10 mouse cellular contexts compared by ENCODE assay signal in the genomic region with DNA sequence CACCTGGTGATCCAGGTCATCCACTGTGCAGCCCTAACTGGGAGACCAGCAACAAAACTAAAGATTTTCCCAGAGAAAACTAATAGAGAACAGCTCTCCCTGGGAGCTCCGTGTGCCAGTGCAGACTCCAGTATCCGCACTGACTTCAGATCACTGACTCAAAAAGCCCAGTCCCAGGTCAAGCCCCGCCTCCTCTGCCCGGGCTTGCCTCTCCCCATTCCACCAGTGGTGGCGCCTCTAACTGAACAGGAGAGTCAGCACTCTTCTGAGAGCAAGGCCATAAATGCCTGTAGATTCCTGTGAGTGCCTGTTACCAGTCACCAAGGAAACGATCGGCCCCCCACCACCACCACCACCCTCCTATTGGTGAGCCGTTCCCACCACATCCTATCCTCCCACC. TPM values are rescaled to one million over a fixed set of nuclear protein-coding genes. Genes with fewer than 3 reads are reported as not detected.
DNase-seq lines count a peak whose midpoint lies in the region; ATAC-seq and TF ChIP-seq lines count a peak whose summit lies in the region.
"Had no signal": no experiment of that assay in that cellular context is flagged by ENCODE, and none has a peak within 500 bp of the region (broad histone marks: within the 10 kb centered on the region; RNA-seq: fewer than 3 reads in every experiment).

No protein-coding gene starts in this region.

- ATAC-seq in midbrain, postnatal 0 days (ENCODE audit: low FRiP score) = no peak
- ATAC-seq in midbrain, embryonic 15.5 days (replicated peaks) = no peak
- peak; percentile 55 to 66; a peak in 3 of 4 replicates for ATAC-seq in hematopoietic stem cell, adult 5-6 weeks (replicated peaks in 1 of 2; ENCODE audit: insufficient read depth in 1 of 2, low FRiP score in 2 of 2, low TSS enrichment in 1 of 2, low read depth in 1 of 2, poor library complexity in 2 of 2, severe bottlenecking in 2 of 2)

- intact Hi-C loops in heart, adult 2 months (cut with DNase I) = loop anchor here (10.0 kb wide), 2 partner anchors 440 to 1240 kb away; no protein-coding TSS in a partner anchor

- no peak for TF ChIP-seq POLR2A in heart, adult 2 months (IDR thresholded peaks at IDR 0.05; ENCODE audit: insufficient read depth, low read depth, low read length)

- no peak for DNase-seq in heart, adult 2 months
- DNase-seq in heart, embryonic 10.5 days (ENCODE audit: low spot score) = no peak
- peak; percentile 22 for DNase-seq in midbrain, postnatal 0 days (ENCODE audit: low spot score)
- peak; percentile 21 for DNase-seq in thymus, postnatal 25 days
- DNase-seq in cerebellum, adult 9-11 months = no peak
- no peak for DNase-seq in adipocyte (ENCODE audit: low spot score)
- DNase-seq: cerebellum, adult 9-10 months; gastrocnemius, postnatal 14 days had no signal

- H3K36me3 ChIP-seq in heart, adult 2 months (ENCODE audit: control insufficient read depth, insufficient read depth, low read length) = no peaks in the 10 kb centered on the region
- H3K36me3 ChIP-seq in heart, embryonic 10.5 days = no peaks in the 10 kb centered on the region
- no peaks in the 10 kb centered on the region for H3K36me3 ChIP-seq in midbrain, postnatal 0 days (ENCODE audit: insufficient read depth, low read length)
- H3K36me3 ChIP-seq in midbrain, embryonic 15.5 days (replicated peaks) = no peaks in the 10 kb centered on the region

- 58% methylated on average over 8 of the region's 8 CpGs for WGBS in heart, adult 2 months
- WGBS in heart, embryonic 10.5 days = 44% methylated on average over 8 of the region's 8 CpGs
- WGBS in midbrain, postnatal 0 days = 46% methylated on average over 8 of the region's 8 CpGs
- 53% methylated on average over 8 of the region's 8 CpGs for WGBS in midbrain, embryonic 15.5 days

- no peaks in the 10 kb centered on the region for H3K27me3 ChIP-seq in heart, adult 2 months (ENCODE audit: control insufficient read depth, insufficient read depth, low read length)
- no peaks in the 10 kb centered on the region for H3K27me3 ChIP-seq in heart, embryonic 10.5 days (ENCODE audit: insufficient read depth, poor library complexity, severe bottlenecking)
- no peaks in the 10 kb centered on the region for H3K27me3 ChIP-seq in midbrain, postnatal 0 days (ENCODE audit: insufficient read depth, low read length)
- no peaks in the 10 kb centered on the region for H3K27me3 ChIP-seq in midbrain, embryonic 15.5 days (replicated peaks)

- TF ChIP-seq CTCF in heart, adult 2 months (IDR thresholded peaks at IDR 0.05) = 0 out of 2 replicates have a peak, but pooled peaks have one; percentile 7
- peak; percentile 50 for TF ChIP-seq CTCF in midbrain, postnatal 0 days (IDR thresholded peaks at IDR 0.05)

- no peaks in the 10 kb centered on the region for H3K4me1 ChIP-seq in heart, adult 2 months (ENCODE audit: control insufficient read depth, insufficient read depth, low read length)
- H3K4me1 ChIP-seq in heart, embryonic 10.5 days = no peaks in the 10 kb centered on the region
- H3K4me1 ChIP-seq in midbrain, postnatal 0 days (ENCODE audit: insufficient read depth, low read length) = no peaks in the 10 kb centered on the region
- H3K4me1 ChIP-seq in midbrain, embryonic 15.5 days = peaks cover 5% of the 10 kb centered on the region

- no peak overlapping the region for H3K4me2 ChIP-seq in midbrain, postnatal 0 days (ENCODE audit: low read depth, low read length, poor library complexity, severe bottlenecking)
- H3K4me2 ChIP-seq in midbrain, embryonic 15.5 days = no peak overlapping the region

- H3K4me3 ChIP-seq in heart, adult 2 months = no peak overlapping the region
- H3K4me3 ChIP-seq in heart, embryonic 10.5 days = no peak overlapping the region
- H3K4me3 ChIP-seq in midbrain, postnatal 0 days (ENCODE audit: low read depth, low read length) = no peak overlapping the region
- H3K4me3 ChIP-seq in midbrain, embryonic 15.5 days = no peak overlapping the region

- no peaks in the 10 kb centered on the region for H3K79me2 ChIP-seq in heart, adult 2 months (replicated peaks; ENCODE audit: control insufficient read depth, insufficient read depth, low read length)

- no peak overlapping the region for H3K9ac ChIP-seq in heart, adult 2 months (ENCODE audit: low read depth, low read length)
- no peak overlapping the region for H3K9ac ChIP-seq in midbrain, postnatal 0 days (replicated peaks; ENCODE audit: low read length, poor library complexity, severe bottlenecking)
- H3K9ac ChIP-seq in midbrain, embryonic 15.5 days = no peak overlapping the region

- H3K27ac ChIP-seq in heart, adult 2 months = no peak overlapping the region
- H3K27ac ChIP-seq in heart, embryonic 10.5 days = no peak overlapping the region
- no peak overlapping the region for H3K27ac ChIP-seq in midbrain, postnatal 0 days (ENCODE audit: low read depth, low read length)
- H3K27ac ChIP-seq in midbrain, embryonic 15.5 days = no peak overlapping the region

- H3K9me3 ChIP-seq in heart, embryonic 10.5 days = no peaks in the 10 kb centered on the region
- no peaks in the 10 kb centered on the region for H3K9me3 ChIP-seq in midbrain, postnatal 0 days (ENCODE audit: low read length)
- H3K9me3 ChIP-seq in midbrain, embryonic 15.5 days = no peaks in the 10 kb centered on the region

- no peak for TF ChIP-seq EP300 in heart, adult 2 months (IDR thresholded peaks at IDR 0.05; ENCODE audit: insufficient read depth, low read depth, low read length)

RNA-seq across cellular contexts. Expression of a gene that starts 53.4 kb away (rescaled TPM):
- total RNA-seq in heart, adult 2 months (2021) = 10 to 100 TPM; 37.7 to 42.4 TPM
- polyA plus RNA-seq in heart, adult 2 months (2012; rRNA removed) = 26.1 and 32.2 TPM in 2 replicates
- 68.2 and 75.6 TPM in 2 replicates for polyA plus RNA-seq in heart, embryonic 10.5 days (2016; fragmentation: Nextera tagmentation; extraction: Ambion mirVana)
- 29.5 and 46.4 TPM in 2 replicates for total RNA-seq in midbrain, postnatal 0 days (2014; rRNA removed)
- polyA plus RNA-seq in midbrain, postnatal 0 days (2015; fragmentation: Nextera tagmentation; extraction: Ambion mirVana) = 50.9 and 51.1 TPM in 2 replicates
- 93.0 and 94.3 TPM in 2 replicates for polyA plus RNA-seq in midbrain, embryonic 15.5 days (2015; fragmentation: Nextera tagmentation; extraction: Ambion mirVana)
- 49.3 and 51.9 TPM in 2 replicates for total RNA-seq in hematopoietic stem cell, adult 5-6 weeks (2017)

RNA-seq across cellular contexts. Expression of a gene that starts 53.4 kb away (rescaled TPM):
- 10 to 100 TPM; 11.1 to 12.5 TPM for total RNA-seq in heart, adult 2 months (2021)
- 7.3 and 8.6 TPM in 2 replicates for polyA plus RNA-seq in heart, adult 2 months (2012; rRNA removed)
- polyA plus RNA-seq in heart, embryonic 10.5 days (2016; fragmentation: Nextera tagmentation; extraction: Ambion mirVana) = 32.9 and 40.8 TPM in 2 replicates
- 47.8 and 51.0 TPM in 2 replicates for total RNA-seq in midbrain, postnatal 0 days (2014; rRNA removed)
- 52.4 and 53.1 TPM in 2 replicates for polyA plus RNA-seq in midbrain, postnatal 0 days (2015; fragmentation: Nextera tagmentation; extraction: Ambion mirVana)
- polyA plus RNA-seq in midbrain, embryonic 15.5 days (2015; fragmentation: Nextera tagmentation; extraction: Ambion mirVana) = 57.5 and 64.8 TPM in 2 replicates
- total RNA-seq in hematopoietic stem cell, adult 5-6 weeks (2017) = 28.2 and 33.5 TPM in 2 replicates

Comparison
In these comparisons a context has a peak if more than half of its experiments do, and no peak if none do; other contexts are left out.
1. DNase-seq: peak in midbrain, postnatal 0 days (single experiment) and thymus, postnatal 25 days (single experiment); none in heart, adult 2 months (0 of 2), heart, embryonic 10.5 days (single experiment), cerebellum, adult 9-11 months (single experiment) and adipocyte (single experiment).
2. ATAC-seq: peak in hematopoietic stem cell, adult 5-6 weeks (2 of 2); none in midbrain, postnatal 0 days (single experiment) and midbrain, embryonic 15.5 days (single experiment).